Mouse (Mus musculus) liver, adult 2 months (tissue): ENCODE data around the gene Cenpc1.

Source experiments
- CTCF ChIP-seq: fragments of 200-500 bp; IDR thresholded peaks from 2 replicates; pipeline ENCODE4 v1.5.1; 2011; ENCODE audit warnings: low read depth, low read length, control low read depth
- POLR2A ChIP-seq: fragments of 200-500 bp; IDR thresholded peaks from 2 replicates; pipeline ENCODE4 v1.6.1; 2011; ENCODE audit warnings: low read length, control low read depth; ENCODE audit not compliant: insufficient read depth; ENCODE audit errors: extremely low read depth

DNA sequence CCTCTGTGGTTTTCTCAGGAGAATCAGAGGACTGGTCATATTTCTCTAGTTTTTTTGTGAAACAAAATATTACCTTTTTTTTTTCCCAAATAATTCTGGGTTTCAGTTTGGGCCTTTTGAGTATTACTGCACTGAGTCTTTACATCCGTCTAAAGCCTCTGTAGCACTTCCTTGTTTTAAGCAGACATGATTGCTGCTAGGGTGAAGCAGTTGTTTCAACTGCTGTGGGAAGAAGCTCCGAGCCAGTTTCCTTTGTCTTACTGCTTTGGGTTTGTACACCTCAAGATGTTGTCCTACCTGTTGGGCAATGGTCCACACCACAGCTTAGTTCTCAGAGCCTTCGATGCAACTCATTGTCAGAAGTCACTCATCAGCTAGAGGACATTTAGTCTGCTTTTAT, 35.2 kb upstream of the Cenpc1 start:
- TF ChIP-seq CTCF (no peak), POLR2A (no peak)
